Mouse (Mus musculus): ENCODE results near the gene 1700029P11Rik. TPM values are rescaled to one million over a fixed set of nuclear protein-coding genes. Genes with fewer than 3 reads are reported as not detected.

The 1700029P11Rik gene
- total RNA-seq, 2 experiments from 2014 or later, result not detected

DNA sequence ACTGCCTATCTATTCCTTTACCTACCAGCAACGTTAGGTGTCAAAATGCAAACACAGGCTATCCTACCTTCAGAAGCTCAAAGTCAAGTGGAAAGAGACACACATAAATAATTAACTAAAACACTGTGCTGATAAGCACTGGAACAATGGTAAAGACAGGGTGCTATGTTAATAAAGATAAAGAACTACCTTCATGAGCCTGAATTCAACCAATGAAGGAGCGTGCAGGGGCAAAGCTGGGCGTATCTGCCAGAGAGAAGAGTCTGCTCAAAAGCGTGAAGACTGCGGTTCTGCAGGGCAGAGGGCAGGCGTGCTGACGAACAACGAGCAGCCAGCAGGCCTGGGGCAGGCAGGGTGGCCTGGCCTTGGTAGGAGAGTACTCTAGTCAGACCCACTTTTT lies 23.9 kb downstream of the 1700029P11Rik start:
- no peak for DNase-seq (ENCODE audit: low spot score in 2 of 2)

GRCm38 (mm10) chr15:82011947-82012346 lies 31.6 kb downstream of the 1700029P11Rik start:
- no peak for DNase-seq (ENCODE audit: low spot score in 2 of 2)

DNA sequence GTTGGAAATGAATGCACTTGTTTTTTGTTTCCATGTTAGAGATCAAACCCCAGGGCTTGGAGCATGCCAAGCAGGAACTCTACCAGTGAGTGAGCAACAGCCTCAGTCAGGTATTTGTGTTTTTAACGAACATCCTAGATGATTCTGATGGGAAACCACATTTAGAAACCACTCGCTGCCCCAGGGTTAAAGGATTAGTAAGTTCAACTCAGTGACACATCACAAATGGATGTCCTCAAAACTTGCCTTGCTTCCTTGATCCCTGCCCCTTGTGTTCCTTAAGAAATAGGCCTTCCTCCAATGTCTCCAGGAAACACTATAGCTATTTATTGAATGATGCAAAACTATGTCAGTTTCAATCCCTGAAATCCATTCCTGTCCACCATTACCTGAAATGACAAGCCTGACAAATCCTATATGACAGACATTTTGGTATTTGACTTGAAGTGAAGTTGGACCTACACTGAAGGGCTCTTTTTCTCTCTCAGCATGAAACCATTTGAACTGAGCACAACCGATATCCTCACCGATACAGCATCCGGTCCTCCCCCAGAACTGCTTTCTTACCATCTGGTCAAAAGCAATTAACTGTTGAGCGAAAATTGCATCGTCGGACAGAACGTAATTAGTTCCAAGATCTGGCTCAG lies 34.5 kb downstream of the 1700029P11Rik start:
- no peak for DNase-seq (ENCODE audit: low spot score in 2 of 2)

GRCm38 (mm10) chr15:82015392-82016100 lies 35.2 kb downstream of the 1700029P11Rik start:
- DNase-seq (ENCODE audit: low spot score in 2 of 2), result peak; percentile 20 to 29

DNA sequence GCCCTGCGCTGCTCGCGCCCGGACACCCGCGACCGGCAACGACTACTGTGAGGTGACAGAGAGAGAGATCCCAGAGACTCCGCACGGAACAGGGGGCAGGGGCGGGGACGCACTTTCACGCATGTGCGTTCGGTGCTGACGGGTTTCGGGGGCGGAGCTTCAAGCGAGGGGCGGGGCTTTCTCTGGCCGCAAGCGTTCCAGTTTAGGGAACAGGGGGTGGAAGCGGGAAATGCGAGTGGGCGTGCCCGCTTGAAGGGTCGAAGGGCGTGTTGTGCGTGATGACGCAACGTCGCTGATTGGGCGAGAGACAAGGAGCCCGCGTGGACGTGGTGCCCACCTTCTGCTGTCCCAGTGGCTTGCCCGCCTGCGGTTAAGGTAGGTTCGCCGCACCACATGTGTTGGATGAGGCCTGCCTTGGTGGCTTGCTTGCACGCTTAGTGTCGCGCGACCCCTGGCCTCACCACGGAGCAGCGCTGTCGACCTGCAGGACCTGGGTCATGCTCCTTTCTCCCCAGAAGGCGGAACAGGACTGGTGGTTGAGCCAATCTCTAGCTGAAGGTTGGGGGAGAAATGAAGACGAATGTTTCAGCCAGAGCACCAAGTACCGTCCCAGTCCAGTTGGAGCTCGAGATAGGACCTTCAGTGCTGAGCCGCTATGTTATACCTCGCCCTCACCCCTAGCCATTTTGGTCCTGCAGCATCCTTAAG lies 35.9 kb downstream of the 1700029P11Rik start:
- peak; percentile 99 to 100 for DNase-seq (ENCODE audit: low spot score in 2 of 2)

- no peak for DNase-seq (ENCODE audit: low spot score in 2 of 2)
Observed at GRCm38 (mm10) chr15:82016830-82017229, 36.5 kb downstream of the 1700029P11Rik start.

DNA sequence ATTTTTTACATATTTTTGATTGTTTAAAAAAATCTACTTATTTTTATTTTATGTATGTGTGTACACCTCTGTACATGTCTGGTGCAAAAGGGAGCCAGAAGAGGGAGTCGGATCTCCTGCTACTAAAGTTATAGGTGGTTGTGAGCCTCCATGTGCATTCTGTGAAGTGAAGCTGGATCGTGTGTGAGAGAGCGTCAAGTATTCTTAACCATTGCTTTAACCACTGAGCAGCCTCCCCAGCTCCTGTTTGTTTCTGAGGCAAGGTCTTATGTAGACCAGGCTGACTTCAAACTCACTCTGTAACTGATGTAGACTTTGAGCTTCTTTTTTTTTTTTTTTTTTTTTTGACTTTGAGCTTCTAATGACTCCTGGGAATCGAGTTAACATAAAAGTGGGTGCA lies 37.1 kb downstream of the 1700029P11Rik start:
- DNase-seq (ENCODE audit: low spot score in 2 of 2), result no peak

DNA sequence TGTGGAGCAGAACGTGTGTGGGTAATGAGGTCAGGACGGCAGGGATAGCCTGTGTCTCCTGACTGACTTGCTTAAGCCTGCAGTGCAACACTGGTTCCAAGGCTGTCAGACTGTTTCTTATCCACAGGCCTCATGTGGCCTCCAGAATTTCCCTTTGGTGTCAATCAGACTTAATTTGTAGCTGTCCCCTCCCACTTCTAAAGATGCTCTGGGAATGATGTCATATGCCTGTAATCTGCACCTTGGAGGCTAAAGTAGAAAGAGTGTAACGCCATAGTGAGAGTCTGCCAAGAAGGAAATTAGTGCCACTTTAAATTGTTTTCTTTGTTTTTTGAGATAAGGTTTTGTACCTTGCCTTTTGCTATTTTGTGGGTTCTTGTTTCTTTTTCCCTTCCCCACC lies 38.9 kb downstream of the 1700029P11Rik start:
- DNase-seq (ENCODE audit: low spot score in 2 of 2), result no peak

- DNase-seq (ENCODE audit: low spot score in 2 of 2), result no peak
Observed at GRCm38 (mm10) chr15:82022535-82023088, 42.3 kb downstream of the 1700029P11Rik start.

GRCm38 (mm10) chr15:82023965-82024635 lies 43.8 kb downstream of the 1700029P11Rik start:
- no peak for DNase-seq (ENCODE audit: low spot score in 2 of 2)

DNA sequence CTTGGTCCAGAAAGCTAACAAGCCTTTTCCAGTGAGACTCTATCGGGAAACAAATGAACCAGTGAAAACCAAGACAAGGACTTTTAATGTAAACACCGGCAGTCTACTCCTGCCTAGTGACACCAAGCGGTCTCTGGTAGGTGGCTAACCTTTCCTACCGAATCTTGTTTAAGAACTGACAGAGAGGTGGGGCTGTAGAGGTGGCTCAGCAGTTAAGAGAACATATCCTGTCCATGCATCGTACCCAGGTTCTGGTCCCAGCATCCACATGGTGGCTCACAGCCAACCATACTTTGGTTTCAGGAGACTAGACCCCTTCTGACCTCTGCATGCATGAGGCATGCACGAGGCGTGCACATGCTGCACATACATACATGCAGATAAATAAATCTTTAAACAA lies 46.9 kb downstream of the 1700029P11Rik start:
- DNase-seq (ENCODE audit: low spot score in 2 of 2), result no peak

DNA sequence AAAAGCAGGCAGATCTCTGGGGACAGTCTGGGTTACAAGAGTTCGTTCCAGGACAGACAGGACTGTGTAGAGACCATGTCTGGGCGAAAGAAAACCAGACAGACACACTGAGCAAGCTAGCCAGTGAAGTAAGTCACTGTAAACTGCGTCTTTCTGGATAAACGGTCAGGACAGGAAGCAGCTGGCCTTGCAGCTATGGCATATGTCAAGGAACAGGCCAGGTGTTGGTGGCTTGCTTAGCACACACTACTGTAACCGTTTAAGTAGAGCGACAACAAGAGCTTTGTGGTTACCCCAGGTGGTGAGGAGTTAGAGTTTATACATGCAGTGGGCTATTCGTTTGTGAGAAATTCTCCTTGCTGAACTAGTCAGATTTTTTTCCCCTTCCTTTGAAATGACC lies 47.4 kb downstream of the 1700029P11Rik start:
- DNase-seq (ENCODE audit: low spot score in 2 of 2), result no peak

Other genes starting within 250 kb of the 1700029P11Rik start
- gene Zc3h7b, start 235.5 kb upstream of the 1700029P11Rik start, total RNA-seq (2021), result 100 to 1,000 TPM; 163 to 181 TPM
- gene Rangap1, start 235.0 kb upstream of the 1700029P11Rik start, total RNA-seq (2021), result 100 to 1,000 TPM; 224 to 240 TPM
- 100 to 1,000 TPM; 226 to 245 TPM for gene Tef, start 178.1 kb upstream of the 1700029P11Rik start, total RNA-seq (2021)
- gene Tob2, start 121.7 kb upstream of the 1700029P11Rik start, total RNA-seq (2021), result 10 to 100 TPM; 33.6 to 36.7 TPM
- gene Phf5a, start 108.6 kb upstream of the 1700029P11Rik start, total RNA-seq (2021), result 10 to 100 TPM; 32.5 to 35.0 TPM
- 100 to 1,000 TPM; 414 to 429 TPM for gene Aco2, start 108.2 kb upstream of the 1700029P11Rik start, total RNA-seq (2021)
- 10 to 100 TPM; 50.9 to 52.1 TPM for gene Polr3h, start 54.3 kb upstream of the 1700029P11Rik start, total RNA-seq (2021)
- gene Csdc2, start 43.8 kb upstream of the 1700029P11Rik start, total RNA-seq (2021), result 10 to 100 TPM; 80.7 to 90.7 TPM
- 100 to 1,000 TPM; 201 TPM for gene Pmm1, start 19.6 kb upstream of the 1700029P11Rik start, total RNA-seq (2021)
- 10 to 100 TPM; 19.9 to 22.2 TPM for gene Xrcc6, start 7.3 kb downstream of the 1700029P11Rik start, total RNA-seq (2021)
- gene Desi1, start 53.3 kb downstream of the 1700029P11Rik start, total RNA-seq (2021), result 10 to 100 TPM; 83.4 to 85.2 TPM
- 100 to 1,000 TPM; 117 to 125 TPM for gene Snu13, start 67.1 kb downstream of the 1700029P11Rik start, total RNA-seq (2021)
- gene 4930407I10Rik, start 78.6 kb downstream of the 1700029P11Rik start, total RNA-seq (2021), result not detected
- gene Mei1, start 89.5 kb downstream of the 1700029P11Rik start, total RNA-seq (2021), result 1 to 10 TPM; 3.7 to 4.0 TPM
- gene Ccdc134, start 147.4 kb downstream of the 1700029P11Rik start, total RNA-seq (2021), result 10 to 100 TPM; 11.1 to 12.6 TPM
- gene Srebf2, start 166.6 kb downstream of the 1700029P11Rik start, total RNA-seq (2021), result 100 to 1,000 TPM; 213 to 223 TPM
- gene Shisa8, start 232.3 kb downstream of the 1700029P11Rik start, total RNA-seq (2021), result 1 to 10 TPM; 2.6 to 3.0 TPM
- under 1 TPM; 0.26 to 0.49 TPM for gene Tnfrsf13c, start 243.8 kb downstream of the 1700029P11Rik start, total RNA-seq (2021)

Measured in left cerebral cortex, adult 18-20 months (tissue).